Mouse (Mus musculus) hindbrain, embryonic 12.5 days (tissue): ENCODE data around the gene Tgm4. TPM values are rescaled to one million over a fixed set of nuclear protein-coding genes. Genes with fewer than 3 reads are reported as not detected.
A peak's percentile ranks its signal among the peaks of the same experiment; 100 is the strongest.

ENCODE experiments used
- ATAC-seq: fragments of 200-750 bp; cut with Nextera tagmentation; 2 replicates; pipeline ENCODE4 v1.8.0; 2017; ENCODE audit warnings: moderate TSS enrichment; ENCODE audit not compliant: low FRiP score
- H3K27ac ChIP-seq: fragments of 300-500 bp; sonication (generic); 2 replicates; pipeline ENCODE4 v1.5.1; 2016; ENCODE audit warnings: mild to moderate bottlenecking
- H3K27me3 ChIP-seq: fragments of 300-500 bp; sonication (generic); 2 replicates; pipeline ENCODE4 v1.6.1; 2016; ENCODE audit warnings: mild to moderate bottlenecking
- H3K36me3 ChIP-seq: fragments of 300-500 bp; sonication (generic); 2 replicates; pipeline ENCODE4 v1.6.1; 2016; ENCODE audit warnings: mild to moderate bottlenecking
- H3K4me1 ChIP-seq: fragments of 300-500 bp; sonication (generic); 2 replicates; pipeline ENCODE4 v1.6.1; 2016
- H3K4me2 ChIP-seq: fragments of 300-500 bp; sonication (generic); replicated peaks from 2 replicates; pipeline ENCODE4 v1.6.1; 2016; ENCODE audit warnings: mild to moderate bottlenecking
- H3K4me3 ChIP-seq: fragments of 300-500 bp; sonication (generic); 2 replicates; pipeline ENCODE4 v1.5.1; 2016; ENCODE audit warnings: mild to moderate bottlenecking
- H3K9ac ChIP-seq: fragments of 300-500 bp; sonication (generic); 2 replicates; pipeline ENCODE4 v1.6.1; 2016; ENCODE audit warnings: mild to moderate bottlenecking, moderate library complexity
- H3K9me3 ChIP-seq: fragments of 300-500 bp; sonication (generic); replicated peaks from 2 replicates; pipeline ENCODE4 v1.6.1; 2016; ENCODE audit warnings: mild to moderate bottlenecking
- WGBS: fragments of 180-500 bp; shearing (Covaris S2); methylation state at CpG from one replicate; pipeline ENCODE4 v1.1.7; 2016; 5-methylcytosine and 5-hydroxymethylcytosine counted together
- polyA plus RNA-seq: library from polyadenylated mRNA; unstranded; fragments of >200 nt; fragmentation: Nextera tagmentation; extraction: Ambion mirVana; gene quantifications from 2 replicates; pipeline ENCODE4 v1.2.1, GENCODE M21; 2016

Gene Tgm4
- polyA plus RNA-seq, 1 experiment from 2014 or later: 0.36 TPM

DNA sequence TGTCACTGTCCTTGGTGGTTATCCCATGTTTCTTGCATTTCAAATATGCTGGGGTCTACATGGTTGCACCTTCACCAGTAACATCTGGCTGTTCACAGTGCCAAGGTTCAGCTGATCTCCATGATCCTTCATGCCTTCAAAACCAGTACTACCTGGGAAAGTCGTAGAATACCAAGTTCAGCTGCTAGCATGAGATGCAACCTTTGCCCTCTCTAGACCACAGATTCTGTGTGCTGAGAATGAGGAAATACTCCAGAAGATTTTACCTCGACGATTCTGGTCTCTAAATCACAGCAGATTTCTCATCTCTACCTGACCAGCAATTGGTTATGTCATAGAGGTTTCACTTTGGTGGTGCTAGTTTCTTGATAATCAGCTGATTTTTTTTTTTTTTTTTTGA, 25.6 kb downstream of the Tgm4 start:
- H3K4me3 ChIP-seq: no peak overlapping the region
- H3K9me3 ChIP-seq: no peaks in the 10 kb centered on the region
- no peak for ATAC-seq
- 85% methylated on average over 3 of the region's 3 CpGs for WGBS
- no peaks in the 10 kb centered on the region for H3K27me3 ChIP-seq
- H3K4me2 ChIP-seq: no peak overlapping the region
- H3K9ac ChIP-seq: no peak overlapping the region
- no peak overlapping the region for H3K27ac ChIP-seq
- H3K36me3 ChIP-seq: no peaks in the 10 kb centered on the region
- H3K4me1 ChIP-seq: no peaks in the 10 kb centered on the region

GRCm38 (mm10) chr9:123079149-123079548, 44.6 kb downstream of the Tgm4 start:
- Histone ChIP-seq H3K4me2 (no peak overlapping the region), H3K4me1 (no peaks in the 10 kb centered on the region), H3K27me3 (no peaks in the 10 kb centered on the region), H3K9ac (no peak overlapping the region), H3K4me3 (no peak overlapping the region), H3K9me3 (no peaks in the 10 kb centered on the region), H3K27ac (no peak overlapping the region), H3K36me3 (peaks cover 88% of the 10 kb centered on the region)
- no peak for ATAC-seq
- 92% methylated on average over 5 of the region's 5 CpGs for WGBS

GRCm38 (mm10) chr9:123080355-123080754, 45.8 kb downstream of the Tgm4 start:
- no peak for ATAC-seq
- Histone ChIP-seq H3K4me3 (no peak overlapping the region), H3K36me3 (peaks cover 90% of the 10 kb centered on the region), H3K27ac (no peak overlapping the region), H3K4me2 (no peak overlapping the region), H3K4me1 (no peaks in the 10 kb centered on the region), H3K9me3 (no peaks in the 10 kb centered on the region), H3K9ac (no peak overlapping the region), H3K27me3 (no peaks in the 10 kb centered on the region)
- 91% methylated on average over 7 of the region's 7 CpGs for WGBS

- Histone ChIP-seq H3K27ac (no peak overlapping the region), H3K36me3 (peaks cover 90% of the 10 kb centered on the region), H3K9me3 (no peaks in the 10 kb centered on the region), H3K4me3 (no peak overlapping the region), H3K4me2 (no peak overlapping the region), H3K27me3 (no peaks in the 10 kb centered on the region), H3K4me1 (no peaks in the 10 kb centered on the region), H3K9ac (no peak overlapping the region)
- no peak for ATAC-seq
- 71% methylated on average over 1 of the region's 1 CpGs for WGBS
These were observed 46.3 kb downstream of the Tgm4 start for GRCm38 (mm10) chr9:123080796-123081195.

DNA sequence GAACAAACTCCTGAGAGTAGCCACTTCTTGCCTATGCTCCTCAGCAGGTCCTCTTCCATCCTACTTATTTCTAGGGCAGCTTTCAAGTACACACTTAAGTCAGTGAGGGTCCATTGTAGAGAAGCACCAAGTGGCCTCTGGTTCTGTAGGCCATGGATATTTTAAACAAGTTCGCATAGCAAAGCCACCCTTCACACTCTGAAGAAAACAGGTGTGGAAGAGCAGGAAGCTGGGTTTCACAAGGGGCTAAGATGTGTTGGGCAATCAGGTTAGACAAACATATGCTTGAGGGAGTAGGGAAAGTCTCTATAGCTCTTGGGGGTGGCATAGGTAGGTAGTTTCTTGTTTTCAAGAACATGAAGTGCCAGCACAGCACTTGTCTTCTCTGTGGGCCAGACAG, 50.8 kb downstream of the Tgm4 start:
- 81% methylated on average over 1 of the region's 1 CpGs for WGBS
- no peak overlapping the region for H3K9ac ChIP-seq
- H3K4me3 ChIP-seq: no peak overlapping the region
- no peak overlapping the region for H3K4me2 ChIP-seq
- no peak overlapping the region for H3K27ac ChIP-seq
- H3K9me3 ChIP-seq: no peaks in the 10 kb centered on the region
- ATAC-seq: no peak
- H3K4me1 ChIP-seq: no peaks in the 10 kb centered on the region
- peaks cover 91% of the 10 kb centered on the region for H3K36me3 ChIP-seq
- H3K27me3 ChIP-seq: no peaks in the 10 kb centered on the region

- Histone ChIP-seq H3K9ac (no peak overlapping the region), H3K9me3 (no peaks in the 10 kb centered on the region), H3K4me3 (no peak overlapping the region), H3K4me2 (no peak overlapping the region), H3K27ac (no peak overlapping the region), H3K4me1 (no peaks in the 10 kb centered on the region), H3K36me3 (peaks cover 79% of the 10 kb centered on the region), H3K27me3 (no peaks in the 10 kb centered on the region)
- no peak for ATAC-seq
- WGBS: 78% methylated on average over 3 of the region's 3 CpGs
These were observed 53.0 kb downstream of the Tgm4 start for GRCm38 (mm10) chr9:123087558-123087957.

GRCm38 (mm10) chr9:123090844-123091243, 56.3 kb downstream of the Tgm4 start:
- Histone ChIP-seq H3K36me3 (peaks cover 65% of the 10 kb centered on the region), H3K9ac (no peak overlapping the region), H3K27ac (no peak overlapping the region), H3K4me2 (no peak overlapping the region), H3K27me3 (no peaks in the 10 kb centered on the region), H3K9me3 (no peaks in the 10 kb centered on the region), H3K4me1 (no peaks in the 10 kb centered on the region), H3K4me3 (no peak overlapping the region)
- ATAC-seq: no peak
- WGBS: 91% methylated on average over 4 of the region's 4 CpGs

GRCm38 (mm10) chr9:123099631-123100455, 65.3 kb downstream of the Tgm4 start:
- H3K9me3 ChIP-seq: no peaks in the 10 kb centered on the region
- no peaks in the 10 kb centered on the region for H3K4me1 ChIP-seq
- WGBS: 95% methylated on average over 16 of the region's 16 CpGs
- ATAC-seq: no peak
- H3K9ac ChIP-seq: no peak overlapping the region
- no peak overlapping the region for H3K4me2 ChIP-seq
- H3K27ac ChIP-seq: no peak overlapping the region
- no peak overlapping the region for H3K4me3 ChIP-seq
- no peaks in the 10 kb centered on the region for H3K27me3 ChIP-seq
- peaks cover 64% of the 10 kb centered on the region for H3K36me3 ChIP-seq

GRCm38 (mm10) chr9:123103425-123103824, 68.9 kb downstream of the Tgm4 start:
- Histone ChIP-seq H3K27me3 (no peaks in the 10 kb centered on the region), H3K9me3 (no peaks in the 10 kb centered on the region), H3K4me2 (no peak overlapping the region), H3K4me3 (no peak overlapping the region), H3K36me3 (peaks cover 38% of the 10 kb centered on the region), H3K27ac (no peak overlapping the region), H3K9ac (no peak overlapping the region), H3K4me1 (no peaks in the 10 kb centered on the region)
- ATAC-seq: no peak

- Histone ChIP-seq H3K4me3 (no peak overlapping the region), H3K4me2 (no peak overlapping the region), H3K27me3 (no peaks in the 10 kb centered on the region), H3K9me3 (no peaks in the 10 kb centered on the region), H3K36me3 (peaks cover 30% of the 10 kb centered on the region), H3K4me1 (no peaks in the 10 kb centered on the region), H3K9ac (no peak overlapping the region), H3K27ac (no peak overlapping the region)
- ATAC-seq: no peak
These were observed 69.8 kb downstream of the Tgm4 start for GRCm38 (mm10) chr9:123104362-123104761.

DNA sequence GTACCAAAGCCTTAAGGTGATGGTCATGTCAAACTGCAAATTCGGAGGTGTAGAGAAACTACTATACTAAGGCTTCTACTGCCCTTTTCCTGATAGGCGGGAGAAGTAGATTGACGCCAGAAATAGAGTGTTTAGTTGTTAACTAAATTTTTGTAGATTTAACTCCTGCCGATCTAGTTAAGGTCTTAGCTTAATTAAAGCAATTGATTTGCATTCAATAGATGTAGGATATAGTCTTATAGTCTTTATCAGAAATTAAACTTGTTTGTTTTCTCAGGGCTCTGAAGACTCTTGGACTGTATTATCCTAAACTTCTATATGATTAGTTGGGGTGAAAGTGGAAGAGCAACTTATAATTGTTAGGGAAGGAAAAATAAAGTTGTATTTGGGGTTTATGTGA, 72.7 kb downstream of the Tgm4 start:
- Histone ChIP-seq H3K4me1 (peaks cover 8% of the 10 kb centered on the region), H3K4me2 (no peak overlapping the region), H3K36me3 (peaks cover 14% of the 10 kb centered on the region), H3K27ac (no peak overlapping the region), H3K9ac (no peak overlapping the region), H3K27me3 (no peaks in the 10 kb centered on the region), H3K4me3 (no peak overlapping the region), H3K9me3 (no peaks in the 10 kb centered on the region)
- ATAC-seq: no peak
- 95% methylated on average over 4 of the region's 4 CpGs for WGBS

- Histone ChIP-seq H3K27me3 (no peaks in the 10 kb centered on the region), H3K36me3 (peaks cover 14% of the 10 kb centered on the region), H3K4me3 (no peak overlapping the region), H3K9me3 (no peaks in the 10 kb centered on the region), H3K9ac (no peak overlapping the region), H3K4me1 (peaks cover 17% of the 10 kb centered on the region), H3K27ac (no peak overlapping the region), H3K4me2 (no peak overlapping the region)
- ATAC-seq: no peak
- WGBS: 93% methylated on average over 7 of the region's 7 CpGs
These were observed 74.7 kb downstream of the Tgm4 start for GRCm38 (mm10) chr9:123109188-123109587.

GRCm38 (mm10) chr9:123111751-123112221, 77.3 kb downstream of the Tgm4 start:
- H3K4me2 ChIP-seq: peak overlapping the region; percentile 93
- H3K9ac ChIP-seq: peak overlapping the region; percentile 86
- WGBS: 70% methylated on average over 8 of the region's 8 CpGs
- H3K27me3 ChIP-seq: no peaks in the 10 kb centered on the region
- no peak overlapping the region for H3K27ac ChIP-seq
- peaks cover 9% of the 10 kb centered on the region; the same call in 1 of the 2 replicates for H3K36me3 ChIP-seq
- ATAC-seq: no peak
- H3K4me1 ChIP-seq: peaks cover 17% of the 10 kb centered on the region
- peak overlapping the region; percentile 85 for H3K4me3 ChIP-seq
- no peaks in the 10 kb centered on the region for H3K9me3 ChIP-seq
